Mouse (Mus musculus) liver, postnatal 0 days (tissue): Measurements from ENCODE around the gene Macrod1.

Source experiments
- CTCF ChIP-seq: sonication (generic); IDR thresholded peaks from 2 replicates; pipeline ENCODE4 v1.5.1; 2016; ENCODE audit warnings: antibody characterized with exemption, low read depth
- EP300 ChIP-seq: IDR thresholded peaks from 2 replicates; pipeline ENCODE4 v1.6.1; 2016; ENCODE audit warnings: antibody characterized with exemption, low read depth, mild to moderate bottlenecking

GRCm38 (mm10) chr19:7200427-7200826, 143.8 kb downstream of the Macrod1 start:
- no peak for TF ChIP-seq CTCF
- no peak for TF ChIP-seq EP300
